Mouse (Mus musculus) adrenal gland, postnatal 0 days (tissue): ENCODE data around the gene Cyyr1. TPM values are rescaled to one million over a fixed set of nuclear protein-coding genes. Genes with fewer than 3 reads are reported as not detected.

ENCODE experiments used
- polyA plus RNA-seq: library from polyadenylated mRNA; unstranded; fragments of >200 nt; fragmentation: Nextera tagmentation; extraction: Ambion mirVana; gene quantifications from 2 replicates; pipeline ENCODE4 v1.2.1, GENCODE M21; 2015

The Cyyr1 gene
- polyA plus RNA-seq, result 2.3 and 5.7 TPM in 2 replicates

DNA sequence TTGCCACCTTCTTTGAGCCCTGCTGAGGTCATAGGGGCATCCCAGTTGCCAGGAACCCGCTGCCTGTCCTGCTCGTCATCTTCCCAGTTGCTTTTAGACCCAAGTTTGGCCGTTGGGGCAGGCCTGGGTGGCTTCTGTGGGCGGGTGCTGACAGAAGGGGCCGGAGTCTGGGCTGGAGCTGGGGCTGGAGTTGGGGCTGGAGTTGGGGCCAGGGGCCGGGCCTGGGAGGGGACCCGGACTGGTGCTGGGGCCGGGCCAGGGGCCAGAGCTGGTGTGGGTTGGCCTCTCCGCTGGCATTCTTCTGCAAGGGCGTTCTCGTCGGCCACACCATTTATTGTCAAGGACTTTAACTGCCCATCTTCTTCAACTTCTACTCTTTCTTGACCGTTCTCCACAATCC lies at the start of gene Cyyr1:
Gene Cyyr1, minus strand, starts transcription at position 101 of the 400 bp plus-strand sequence.

Other genes with a start within 250 kb of the Cyyr1 start
- 18.6 and 22.0 TPM in 2 replicates for gene Adamts1, start 249.7 kb upstream of the Cyyr1 start, polyA plus RNA-seq